Mouse (Mus musculus) megakaryocyte progenitor cell, adult 5-6 weeks (primary cell): ENCODE measurements at regions not wholly inside any gene's neighbourhood (a gene's known extent, or its start where the extent isn't known, plus 50 kb on each side); places are given as distances from the start of the nearest gene placed in this dataset.
"Not testable (repeated sequence)": the region's sequence is repeated elsewhere in the genome, so short reads cannot be mapped to it uniquely, and the experiment has no call there.

Experiments
- ATAC-seq: replicated peaks from 2 replicates; pipeline ENCODE4 v1.8.0; 2016; ENCODE audit warnings: mild to moderate bottlenecking, moderate TSS enrichment, inconsistent platforms; ENCODE audit not compliant: poor library complexity

GRCm38 (mm10) chr9:85637274-85637673, 111.9 kb downstream of the Ibtk start:
- ATAC-seq, result no peak

- ATAC-seq, result no peak
Observed at GRCm38 (mm10) chr9:85636131-85636447, 113.0 kb downstream of the Ibtk start.

- ATAC-seq, result no peak
Observed at GRCm38 (mm10) chr9:85635438-85636130, 113.5 kb downstream of the Ibtk start.

GRCm38 (mm10) chr9:85634786-85635185, 114.3 kb downstream of the Ibtk start:
- ATAC-seq, result not testable (repeated sequence)

GRCm38 (mm10) chr9:85617972-85618371, 131.2 kb downstream of the Ibtk start:
- ATAC-seq, result no peak

- ATAC-seq, result no peak
Observed at GRCm38 (mm10) chr9:85617177-85617777, 131.9 kb downstream of the Ibtk start.

GRCm38 (mm10) chr9:85616266-85616869, 132.8 kb downstream of the Ibtk start:
- no peak for ATAC-seq

- ATAC-seq, result no peak
Observed at GRCm38 (mm10) chr9:85609152-85609551, 140.0 kb downstream of the Ibtk start.

- ATAC-seq, result peak; percentile 92
Observed at GRCm38 (mm10) chr9:85596959-85597358, 152.2 kb downstream of the Ibtk start.

- ATAC-seq, result no peak
Observed at GRCm38 (mm10) chr9:85593867-85594266, 155.3 kb downstream of the Ibtk start.

GRCm38 (mm10) chr9:85592639-85593038, 156.5 kb downstream of the Ibtk start:
- peak; percentile 37 for ATAC-seq

GRCm38 (mm10) chr9:85589210-85589609, 159.9 kb downstream of the Ibtk start:
- no peak for ATAC-seq

GRCm38 (mm10) chr9:85588077-85588476, 161.1 kb downstream of the Ibtk start:
- ATAC-seq, result peak; percentile 95

GRCm38 (mm10) chr9:85581028-85581595, 168.0 kb downstream of the Ibtk start:
- ATAC-seq, result no peak

GRCm38 (mm10) chr9:85577812-85578211, 171.3 kb downstream of the Ibtk start:
- ATAC-seq, result peak; percentile 76

- peak; percentile 84 for ATAC-seq
Observed at GRCm38 (mm10) chr9:85577338-85577737, 171.8 kb downstream of the Ibtk start.

- ATAC-seq, result peak; percentile 93
Observed at GRCm38 (mm10) chr9:85568877-85569276, 180.3 kb downstream of the Ibtk start.

GRCm38 (mm10) chr9:85551871-85552270, 197.3 kb downstream of the Ibtk start:
- ATAC-seq, result peak; percentile 39; the same call in 1 of the 2 replicates

- ATAC-seq, result no peak
Observed at GRCm38 (mm10) chr9:85550455-85550854, 198.7 kb downstream of the Ibtk start.

- no peak for ATAC-seq
Observed at GRCm38 (mm10) chr9:85546226-85546625, 202.9 kb downstream of the Ibtk start.

- no peak for ATAC-seq
Observed at GRCm38 (mm10) chr9:85545566-85545965, 203.6 kb downstream of the Ibtk start.

GRCm38 (mm10) chr9:85538557-85538956, 210.6 kb downstream of the Ibtk start:
- peak; percentile 73 for ATAC-seq
